Mouse (Mus musculus) bone marrow macrophage, adult 2 months (primary cell): ENCODE results near the gene Plekho2.

ENCODE experiments used
- CTCF ChIP-seq: IDR thresholded peaks from 2 replicates; pipeline ENCODE4 v1.5.1; 2012; ENCODE audit warnings: low read depth, mild to moderate bottlenecking, low read length, moderate library complexity
- POLR2A ChIP-seq: IDR thresholded peaks from 2 replicates; pipeline ENCODE4 v1.6.1; 2012; ENCODE audit warnings: mild to moderate bottlenecking, low read depth, low read length, borderline replicate concordance

DNA sequence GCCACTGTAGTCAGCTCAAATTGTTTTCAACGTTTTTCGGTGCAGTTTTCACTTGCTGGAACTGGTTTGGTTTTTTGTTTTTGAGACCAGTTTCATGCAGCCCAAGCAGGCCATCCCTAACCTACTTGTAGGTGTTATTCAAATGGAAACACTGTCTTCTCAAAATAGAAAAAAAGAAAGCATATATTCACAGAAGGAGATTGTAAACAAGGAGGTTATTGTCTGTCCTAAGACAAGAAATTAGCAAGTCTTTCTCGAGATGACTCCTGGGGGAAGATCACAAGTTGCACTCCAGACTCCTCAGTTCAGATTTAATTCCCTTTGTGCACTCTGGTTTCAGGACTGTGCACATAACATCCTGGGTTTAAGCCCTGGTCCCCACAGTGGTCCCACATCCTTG, 39.5 kb upstream of the Plekho2 start:
- TF ChIP-seq POLR2A (no peak), CTCF (no peak)
